Mouse (Mus musculus) hindbrain, embryonic 15.5 days (tissue): ENCODE results near the gene Pank4. TPM values are rescaled to one million over a fixed set of nuclear protein-coding genes. Genes with fewer than 3 reads are reported as not detected.

Experiments used
- ATAC-seq: fragments of 200-750 bp; cut with Nextera tagmentation; 2 replicates; pipeline ENCODE4 v1.8.0; 2017; ENCODE audit warnings: low read depth, moderate number of reproducible peaks, moderate TSS enrichment; ENCODE audit not compliant: low FRiP score
- H3K27ac ChIP-seq: fragments of 300-500 bp; sonication (generic); replicated peaks from 2 replicates; pipeline ENCODE4 v1.5.1; 2015; ENCODE audit warnings: mild to moderate bottlenecking, inconsistent platforms
- H3K27me3 ChIP-seq: fragments of 300-500 bp; sonication (generic); 2 replicates; pipeline ENCODE4 v1.6.1; 2015; ENCODE audit warnings: control low read depth, inconsistent platforms
- H3K36me3 ChIP-seq: fragments of 300-500 bp; sonication (generic); 2 replicates; pipeline ENCODE4 v1.6.1; 2015; ENCODE audit warnings: control low read depth, inconsistent platforms
- H3K4me1 ChIP-seq: fragments of 300-500 bp; sonication (generic); replicated peaks from 2 replicates; pipeline ENCODE4 v1.6.1; 2015; ENCODE audit warnings: control low read depth, inconsistent platforms
- H3K4me2 ChIP-seq: fragments of 300-500 bp; sonication (generic); 2 replicates; pipeline ENCODE4 v1.6.1; 2015; ENCODE audit warnings: moderate library complexity, mild to moderate bottlenecking, inconsistent platforms
- H3K4me3 ChIP-seq: fragments of 300-500 bp; sonication (generic); 2 replicates; pipeline ENCODE4 v1.5.1; 2015; ENCODE audit warnings: mild to moderate bottlenecking, inconsistent platforms
- H3K9ac ChIP-seq: fragments of 300-500 bp; sonication (generic); 2 replicates; pipeline ENCODE4 v1.6.1; 2015; ENCODE audit warnings: inconsistent platforms
- H3K9me3 ChIP-seq: fragments of 300-500 bp; sonication (generic); 2 replicates; pipeline ENCODE4 v1.6.1; 2016; ENCODE audit warnings: control low read depth, inconsistent platforms
- WGBS: fragments of 180-500 bp; shearing (Covaris S2); methylation state at CpG from one replicate; pipeline ENCODE4 v1.1.7; 2015; 5-methylcytosine and 5-hydroxymethylcytosine counted together
- polyA plus RNA-seq: library from polyadenylated mRNA; unstranded; fragments of >200 nt; fragmentation: Nextera tagmentation; extraction: Ambion mirVana; gene quantifications from 2 replicates; pipeline ENCODE4 v1.2.1, GENCODE M21; 2015

Pank4 gene
- polyA plus RNA-seq, 1 experiment from 2014 or later: 37.3 TPM

- H3K4me2 ChIP-seq: peak overlapping the region; percentile 36
- no peak overlapping the region for H3K27ac ChIP-seq
- H3K4me3 ChIP-seq: peak overlapping the region; percentile 10; the same call in 1 of the 2 replicates
- H3K27me3 ChIP-seq: no peaks in the 10 kb centered on the region
- no peak overlapping the region for H3K9ac ChIP-seq
- 8% methylated on average over 15 of the region's 15 CpGs for WGBS
- H3K9me3 ChIP-seq: no peaks in the 10 kb centered on the region
- H3K36me3 ChIP-seq: no peaks in the 10 kb centered on the region
- H3K4me1 ChIP-seq: peaks cover 48% of the 10 kb centered on the region
- ATAC-seq: 0 out of 2 replicates have a peak, but pooled peaks have one; percentile 36
Measured at GRCm38 (mm10) chr4:155018601-155019335, 54.8 kb downstream of the Pank4 start.

- Histone ChIP-seq H3K4me1 (peaks cover 55% of the 10 kb centered on the region), H3K4me3 (peak overlapping the region; percentile 10; the same call in 1 of the 2 replicates), H3K4me2 (peak overlapping the region; percentile 36), H3K27me3 (no peaks in the 10 kb centered on the region), H3K9me3 (no peaks in the 10 kb centered on the region), H3K27ac (no peak overlapping the region), H3K36me3 (no peaks in the 10 kb centered on the region), H3K9ac (no peak overlapping the region)
- ATAC-seq: 0 out of 2 replicates have a peak, but pooled peaks have one; percentile 16
- WGBS: 2% methylated on average over 10 of the region's 10 CpGs
Measured at GRCm38 (mm10) chr4:155019336-155019847, 55.5 kb downstream of the Pank4 start.

GRCm38 (mm10) chr4:155020141-155020540, 56.2 kb downstream of the Pank4 start:
- peaks cover 59% of the 10 kb centered on the region for H3K4me1 ChIP-seq
- 89% methylated on average over 1 of the region's 1 CpGs for WGBS
- H3K4me3 ChIP-seq: no peak overlapping the region

GRCm38 (mm10) chr4:155020813-155021212, 56.9 kb downstream of the Pank4 start:
- WGBS: 33% methylated on average over 9 of the region's 9 CpGs
- Histone ChIP-seq H3K27ac (no peak overlapping the region), H3K36me3 (no peaks in the 10 kb centered on the region), H3K9me3 (no peaks in the 10 kb centered on the region), H3K4me2 (no peak overlapping the region), H3K4me1 (peaks cover 59% of the 10 kb centered on the region), H3K27me3 (no peaks in the 10 kb centered on the region), H3K4me3 (no peak overlapping the region), H3K9ac (no peak overlapping the region)
- no peak for ATAC-seq

More at GRCm38 (mm10) chr4:155020141-155020540, 56.2 kb downstream of the Pank4 start:
- Histone ChIP-seq H3K9ac (no peak overlapping the region), H3K9me3 (no peaks in the 10 kb centered on the region), H3K4me2 (no peak overlapping the region), H3K36me3 (no peaks in the 10 kb centered on the region), H3K27me3 (no peaks in the 10 kb centered on the region), H3K27ac (no peak overlapping the region)
- no peak for ATAC-seq

- Histone ChIP-seq H3K27ac (no peak overlapping the region), H3K9me3 (no peaks in the 10 kb centered on the region), H3K4me1 (peaks cover 56% of the 10 kb centered on the region), H3K4me2 (no peak overlapping the region), H3K4me3 (no peak overlapping the region), H3K27me3 (no peaks in the 10 kb centered on the region), H3K9ac (no peak overlapping the region), H3K36me3 (no peaks in the 10 kb centered on the region)
- WGBS: 79% methylated on average over 7 of the region's 7 CpGs
- ATAC-seq: no peak
Measured at GRCm38 (mm10) chr4:155022228-155022855, 58.4 kb downstream of the Pank4 start.

GRCm38 (mm10) chr4:155024170-155025010, 60.5 kb downstream of the Pank4 start:
- Histone ChIP-seq H3K4me1 (peaks cover 42% of the 10 kb centered on the region), H3K4me3 (no peak overlapping the region), H3K9me3 (no peaks in the 10 kb centered on the region), H3K27ac (peak overlapping the region; percentile 54), H3K27me3 (no peaks in the 10 kb centered on the region), H3K36me3 (no peaks in the 10 kb centered on the region), H3K4me2 (no peak overlapping the region), H3K9ac (no peak overlapping the region)
- WGBS: 57% methylated on average over 11 of the region's 11 CpGs
- no peak for ATAC-seq

Other genes starting within 250 kb of the Pank4 start
- 1.2 and 2.0 TPM in 2 replicates for gene Ttc34, start 126.7 kb upstream of the Pank4 start, polyA plus RNA-seq
- gene Mmel1, start 94.5 kb upstream of the Pank4 start, polyA plus RNA-seq: 0.45 and 0.86 TPM in 2 replicates
- gene Fam213b, start 65.0 kb upstream of the Pank4 start, polyA plus RNA-seq: 64.2 and 67.1 TPM in 2 replicates
- gene Tnfrsf14, start 35.6 kb upstream of the Pank4 start, polyA plus RNA-seq: 0.64 and 0.71 TPM in 2 replicates
- gene Hes5, start 3.2 kb upstream of the Pank4 start, polyA plus RNA-seq: 159 and 196 TPM in 2 replicates
- 17.9 and 18.2 TPM in 2 replicates for gene Plch2, start 92.7 kb downstream of the Pank4 start, polyA plus RNA-seq
- gene Pex10, start 102.9 kb downstream of the Pank4 start, polyA plus RNA-seq: 22.3 and 23.9 TPM in 2 replicates
- 124 and 125 TPM in 2 replicates for gene Rer1, start 122.3 kb downstream of the Pank4 start, polyA plus RNA-seq
- 8.1 and 10.0 TPM in 2 replicates for gene Morn1, start 122.5 kb downstream of the Pank4 start, polyA plus RNA-seq